Mouse (Mus musculus): Measurements from ENCODE around the gene Mobp. TPM values are rescaled to one million over a fixed set of nuclear protein-coding genes. Genes with fewer than 3 reads are reported as not detected.
A peak's percentile ranks its signal among the peaks of the same experiment; 100 is the strongest.

The Mobp gene
- polyA plus RNA-seq, 1 experiment from 2014 or later, result 0.18 TPM

DNA sequence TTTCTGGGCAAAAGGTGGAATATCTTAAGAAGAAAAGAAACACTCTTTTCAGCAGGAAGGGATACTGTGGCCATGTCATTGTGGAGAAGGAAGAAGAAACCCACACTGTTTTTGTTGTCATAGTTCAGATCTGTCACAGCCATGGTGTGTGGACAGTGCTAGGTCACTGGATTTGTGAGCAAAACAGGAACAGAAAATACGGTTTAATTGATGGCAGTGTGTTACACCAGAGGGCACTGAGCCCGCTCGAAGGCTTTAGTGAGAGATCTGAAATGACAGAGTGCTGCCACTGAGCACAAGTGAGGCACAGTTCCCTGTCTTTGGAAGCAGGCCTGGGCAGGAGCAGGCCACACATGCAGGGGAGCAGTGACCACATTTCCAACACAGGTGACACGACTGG is 31.3 kb upstream of the Mobp start:
- Histone ChIP-seq H3K27ac (replicated peaks) (no peak overlapping the region), H3K36me3 (peaks cover 57% of the 10 kb centered on the region), H3K4me2 (no peak overlapping the region), H3K27me3 (replicated peaks) (no peaks in the 10 kb centered on the region), H3K9me3 (replicated peaks) (no peaks in the 10 kb centered on the region), H3K4me3 (replicated peaks) (no peak overlapping the region), H3K4me1 (no peaks in the 10 kb centered on the region), H3K9ac (replicated peaks) (no peak overlapping the region)
- WGBS, result 92% methylated on average over 4 of the region's 4 CpGs
- ATAC-seq (ENCODE audit: low FRiP score), result no peak

DNA sequence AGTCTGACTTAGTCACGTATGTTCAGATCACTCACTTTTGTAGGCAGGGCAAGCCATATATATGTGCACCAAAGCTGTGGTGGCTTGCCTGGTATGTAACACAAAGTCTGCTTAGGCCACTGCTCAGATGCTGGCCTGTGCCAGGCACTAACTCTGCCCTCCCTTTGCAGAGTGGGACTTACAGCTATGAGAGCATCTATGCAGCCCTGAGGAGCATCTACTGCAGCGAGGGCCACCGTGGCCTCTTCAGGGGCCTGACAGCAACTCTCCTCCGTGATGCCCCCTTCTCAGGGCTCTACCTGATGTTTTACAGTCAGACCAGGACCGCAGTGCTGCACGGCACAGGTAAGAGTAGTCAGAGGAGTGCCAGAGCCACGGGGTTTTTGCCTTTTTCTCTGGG is 29.0 kb upstream of the Mobp start:
- ATAC-seq (ENCODE audit: low FRiP score), result no peak
- no peak overlapping the region for H3K4me2 ChIP-seq

DNA sequence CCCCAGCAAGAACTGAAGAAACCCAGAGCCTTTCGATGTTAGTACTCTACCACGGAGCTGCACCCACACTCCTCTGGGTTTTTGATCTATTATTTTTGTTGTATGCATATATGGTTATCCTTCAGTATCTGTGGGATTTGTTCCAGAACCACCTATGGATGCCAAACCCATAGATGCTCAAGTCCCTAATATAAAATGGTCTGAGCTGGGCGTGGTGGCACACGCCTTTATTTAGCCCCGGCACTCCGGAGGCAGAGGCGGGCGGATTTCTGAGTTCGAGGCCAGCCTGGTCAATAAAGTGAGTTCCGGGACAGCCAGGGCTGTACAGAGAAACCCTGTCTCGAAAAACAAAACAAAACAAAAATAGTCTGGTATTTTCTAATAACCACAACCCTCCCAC is 22.6 kb upstream of the Mobp start:
- no peaks in the 10 kb centered on the region for H3K27me3 ChIP-seq (replicated peaks)
- H3K4me2 ChIP-seq, result peak overlapping the region; percentile 65
- peak overlapping the region; percentile 100 for H3K4me3 ChIP-seq (replicated peaks)
- H3K4me1 ChIP-seq, result peaks cover 20% of the 10 kb centered on the region
- H3K36me3 ChIP-seq, result peaks cover 50% of the 10 kb centered on the region
- WGBS, result 59% methylated on average over 11 of the region's 11 CpGs
- peak overlapping the region; percentile 87 for H3K27ac ChIP-seq (replicated peaks)
- ATAC-seq (ENCODE audit: low FRiP score), result peak; percentile 19
- peak overlapping the region; percentile 50; the same call in 1 of the 2 replicates for H3K9ac ChIP-seq (replicated peaks)
- no peaks in the 10 kb centered on the region for H3K9me3 ChIP-seq (replicated peaks)

More for the DNA sequence above, 29.0 kb upstream of the Mobp start:
- no peak overlapping the region for H3K9ac ChIP-seq (replicated peaks)
- no peak overlapping the region for H3K27ac ChIP-seq (replicated peaks)
- 95% methylated on average over 7 of the region's 7 CpGs for WGBS
- H3K27me3 ChIP-seq (replicated peaks), result no peaks in the 10 kb centered on the region
- H3K36me3 ChIP-seq, result peaks cover 69% of the 10 kb centered on the region
- H3K4me1 ChIP-seq, result no peaks in the 10 kb centered on the region
- H3K4me3 ChIP-seq (replicated peaks), result no peak overlapping the region
- no peaks in the 10 kb centered on the region for H3K9me3 ChIP-seq (replicated peaks)

DNA sequence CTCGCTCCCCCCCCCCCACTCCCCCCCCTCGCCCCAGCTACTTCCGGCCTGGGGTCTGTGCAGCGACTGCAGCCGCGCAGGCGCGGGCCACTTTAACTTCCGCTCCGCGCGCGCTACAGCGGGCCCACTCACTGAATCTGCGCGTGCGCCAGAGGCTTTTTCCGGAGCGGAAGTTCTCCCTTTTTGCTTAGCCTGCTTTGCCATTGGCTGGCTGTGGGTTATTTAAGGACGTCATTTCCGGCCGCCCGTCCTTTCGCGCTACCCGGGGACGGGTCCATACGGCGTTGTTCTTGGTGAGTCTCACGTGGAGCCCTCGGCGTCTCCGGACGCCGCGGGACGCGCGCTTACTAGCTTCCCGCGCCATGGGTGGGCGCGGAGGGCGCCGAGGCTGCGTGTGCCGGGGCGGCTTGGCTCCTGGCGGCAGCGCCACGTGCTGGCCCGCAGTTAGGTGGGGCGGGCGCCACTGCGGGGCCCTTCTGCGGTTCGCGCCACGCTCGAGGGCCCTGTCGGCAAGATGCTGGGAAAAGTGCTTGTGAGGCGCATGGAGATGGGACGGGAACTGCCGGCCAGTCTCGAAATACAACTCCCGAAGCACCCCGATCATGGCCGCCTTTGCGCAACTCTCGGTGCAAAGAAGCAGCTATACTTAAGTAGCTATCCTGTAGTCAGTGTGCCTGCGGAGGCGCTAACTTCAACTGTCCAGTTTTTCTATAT is 21.8 kb upstream of the Mobp start, which contains the start of gene Rpsa:
Gene Rpsa (plus strand): TSS at position 152 of the 714 bp plus-strand sequence.
- Histone ChIP-seq H3K9ac (replicated peaks) (peak within 1 kb of the TSS; percentile 98), H3K4me3 (replicated peaks) (peak within 1 kb of the TSS; percentile 100), H3K9me3 (replicated peaks) (no peaks in the 10 kb centered on the region), H3K36me3 (peaks cover 53% of the 10 kb centered on the region), H3K27ac (replicated peaks) (peak within 1 kb of the TSS; percentile 88), H3K4me1 (peaks cover 20% of the 10 kb centered on the region), H3K27me3 (replicated peaks) (no peaks in the 10 kb centered on the region), H3K4me2 (peak within 1 kb of the TSS; percentile 85)
- ATAC-seq (ENCODE audit: low FRiP score), result peak; percentile 96
- WGBS, result under 1% methylated on average over 66 of the region's 72 CpGs

DNA sequence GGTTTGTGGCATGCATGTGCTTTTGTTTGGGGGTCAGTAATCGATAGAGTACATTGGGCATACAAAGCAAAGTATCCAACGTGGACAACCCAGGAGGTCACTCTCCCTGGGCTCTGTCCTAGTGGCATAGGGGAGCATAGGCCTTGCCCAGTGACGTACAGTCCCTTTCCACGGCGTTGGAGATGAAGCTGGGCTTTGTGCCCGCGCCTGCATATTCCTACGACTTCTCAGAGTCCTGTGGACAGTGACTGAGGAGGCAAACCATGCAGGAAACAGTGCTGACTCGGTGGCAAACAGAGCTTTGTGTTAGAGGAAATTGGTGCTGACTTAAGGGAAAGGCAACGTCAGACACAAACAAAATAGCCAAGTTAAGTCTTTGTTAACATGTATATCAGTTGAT is 20.2 kb upstream of the Mobp start:
- peak overlapping the region; percentile 85 for H3K4me2 ChIP-seq
- no peak overlapping the region for H3K27ac ChIP-seq (replicated peaks)
- peaks cover 43% of the 10 kb centered on the region for H3K36me3 ChIP-seq
- H3K9ac ChIP-seq (replicated peaks), result peak overlapping the region; percentile 98; the same call in 1 of the 2 replicates
- 75% methylated on average over 10 of the region's 10 CpGs for WGBS
- peaks cover 20% of the 10 kb centered on the region for H3K4me1 ChIP-seq
- H3K9me3 ChIP-seq (replicated peaks), result no peaks in the 10 kb centered on the region
- no peak for ATAC-seq (ENCODE audit: low FRiP score)
- no peaks in the 10 kb centered on the region for H3K27me3 ChIP-seq (replicated peaks)
- H3K4me3 ChIP-seq (replicated peaks), result peak overlapping the region; percentile 100

DNA sequence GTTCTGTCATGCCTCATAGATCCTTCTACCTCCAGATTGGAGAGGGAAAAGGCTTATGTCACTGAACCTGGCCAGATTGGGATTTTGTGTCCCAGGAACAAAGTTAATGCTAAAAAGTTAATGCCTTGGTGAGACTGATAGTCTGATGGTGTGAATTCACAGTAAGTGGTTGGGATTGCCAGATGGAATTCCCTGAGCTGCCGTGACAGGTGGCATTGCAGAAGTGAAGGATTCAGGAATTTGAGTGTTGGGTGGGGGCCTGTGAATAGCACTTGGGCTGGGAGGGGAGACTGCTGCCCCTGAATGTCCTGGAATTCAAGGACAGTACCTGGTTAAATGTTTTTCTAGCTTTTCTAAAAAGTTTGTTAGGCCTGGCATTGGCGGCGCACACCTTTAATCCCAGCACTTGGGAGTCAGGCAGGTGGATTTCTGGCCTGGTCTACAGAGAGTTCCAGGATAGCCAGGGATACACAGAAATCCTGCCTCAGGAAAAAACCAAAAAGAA is 17.7 kb upstream of the Mobp start:
- Histone ChIP-seq H3K4me1 (peaks cover 19% of the 10 kb centered on the region), H3K4me2 (no peak overlapping the region), H3K27me3 (replicated peaks) (no peaks in the 10 kb centered on the region), H3K9me3 (replicated peaks) (no peaks in the 10 kb centered on the region), H3K27ac (replicated peaks) (no peak overlapping the region), H3K4me3 (replicated peaks) (no peak overlapping the region), H3K9ac (replicated peaks) (no peak overlapping the region), H3K36me3 (peaks cover 42% of the 10 kb centered on the region)
- WGBS, result 90% methylated on average over 3 of the region's 3 CpGs
- ATAC-seq (ENCODE audit: low FRiP score), result no peak

DNA sequence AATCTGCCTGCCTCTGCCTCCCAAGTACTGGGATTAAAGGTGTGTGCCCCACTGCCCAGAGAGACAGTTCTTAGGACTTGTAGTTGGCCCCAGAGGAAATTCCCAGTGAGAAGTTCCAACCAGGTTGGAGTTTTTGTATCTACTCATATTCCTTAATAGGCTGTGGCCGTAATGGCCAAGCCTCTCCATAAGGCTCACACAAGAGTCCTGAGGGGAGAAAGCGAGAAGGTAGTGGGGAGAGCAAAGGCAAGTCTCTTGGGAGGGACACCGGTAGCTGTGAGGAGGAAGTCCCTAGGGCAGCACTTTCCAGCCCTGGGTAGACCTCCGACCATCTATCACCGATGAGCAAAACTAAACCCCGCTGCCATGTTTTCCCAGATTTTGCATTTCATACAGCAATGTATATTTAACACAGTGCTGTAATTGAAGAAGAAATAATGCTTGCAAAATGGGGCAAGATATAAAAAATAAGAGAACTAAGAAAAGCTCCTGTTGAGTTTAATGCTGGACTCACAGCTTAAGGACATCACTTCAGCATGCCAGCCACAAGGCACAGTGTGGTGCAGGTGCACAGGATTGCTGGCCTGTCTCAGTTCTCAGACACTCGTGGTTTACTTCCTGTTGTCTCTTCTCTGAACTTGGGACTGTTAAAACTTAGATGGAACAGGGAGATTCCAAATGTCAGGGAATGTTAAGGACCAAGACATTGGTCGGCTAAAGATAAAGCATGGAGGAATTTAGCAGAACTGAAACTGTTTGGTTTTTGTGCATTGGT is 16.3 kb upstream of the Mobp start:
- Histone ChIP-seq H3K27ac (replicated peaks) (no peak overlapping the region), H3K9ac (replicated peaks) (no peak overlapping the region), H3K36me3 (peaks cover 42% of the 10 kb centered on the region), H3K4me2 (no peak overlapping the region), H3K27me3 (replicated peaks) (no peaks in the 10 kb centered on the region), H3K4me3 (replicated peaks) (no peak overlapping the region), H3K4me1 (peaks cover 16% of the 10 kb centered on the region), H3K9me3 (replicated peaks) (no peaks in the 10 kb centered on the region)
- ATAC-seq (ENCODE audit: low FRiP score), result no peak
- WGBS, result 44% methylated on average over 8 of the region's 8 CpGs

DNA sequence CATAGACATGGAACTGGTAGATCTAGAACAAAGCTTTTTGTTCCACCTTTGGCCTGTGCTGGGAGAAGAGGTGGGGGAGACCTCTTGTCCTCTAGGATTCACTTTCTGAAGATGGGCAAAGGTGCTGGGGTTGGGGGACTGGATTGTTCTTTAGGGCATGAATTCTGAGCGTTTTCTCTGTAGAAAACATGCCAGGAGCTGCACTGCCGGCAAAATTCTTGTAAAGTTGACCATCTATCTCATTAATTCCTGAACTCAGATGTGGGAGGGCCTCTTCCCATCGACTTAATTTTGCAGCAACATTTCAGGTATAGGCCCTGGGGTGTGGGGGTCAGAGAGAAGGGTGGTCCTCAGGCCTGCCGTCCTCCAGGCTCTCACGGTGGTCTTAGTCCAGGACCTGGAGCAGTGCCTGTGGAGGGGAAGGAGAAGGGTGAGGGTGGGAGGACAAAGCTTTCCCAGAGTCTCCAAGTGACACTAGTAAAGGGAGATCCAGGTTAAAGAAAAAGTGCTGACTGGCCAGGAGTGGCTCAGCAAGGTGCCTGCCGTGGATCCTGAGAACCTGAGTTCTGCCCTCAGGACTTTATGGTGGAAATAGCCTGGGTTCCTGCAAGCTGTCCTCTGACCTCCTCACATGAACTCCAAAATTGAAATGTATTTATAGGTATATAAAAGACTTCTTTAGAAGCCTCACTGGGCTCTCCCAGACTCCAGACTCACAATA is 15.6 kb upstream of the Mobp start:
- Histone ChIP-seq H3K4me1 (peaks cover 8% of the 10 kb centered on the region), H3K4me2 (no peak overlapping the region), H3K4me3 (replicated peaks) (no peak overlapping the region), H3K27ac (replicated peaks) (no peak overlapping the region), H3K36me3 (peaks cover 39% of the 10 kb centered on the region), H3K27me3 (replicated peaks) (no peaks in the 10 kb centered on the region), H3K9ac (replicated peaks) (no peak overlapping the region), H3K9me3 (replicated peaks) (no peaks in the 10 kb centered on the region)
- 64% methylated on average over 6 of the region's 6 CpGs for WGBS
- no peak for ATAC-seq (ENCODE audit: low FRiP score)

DNA sequence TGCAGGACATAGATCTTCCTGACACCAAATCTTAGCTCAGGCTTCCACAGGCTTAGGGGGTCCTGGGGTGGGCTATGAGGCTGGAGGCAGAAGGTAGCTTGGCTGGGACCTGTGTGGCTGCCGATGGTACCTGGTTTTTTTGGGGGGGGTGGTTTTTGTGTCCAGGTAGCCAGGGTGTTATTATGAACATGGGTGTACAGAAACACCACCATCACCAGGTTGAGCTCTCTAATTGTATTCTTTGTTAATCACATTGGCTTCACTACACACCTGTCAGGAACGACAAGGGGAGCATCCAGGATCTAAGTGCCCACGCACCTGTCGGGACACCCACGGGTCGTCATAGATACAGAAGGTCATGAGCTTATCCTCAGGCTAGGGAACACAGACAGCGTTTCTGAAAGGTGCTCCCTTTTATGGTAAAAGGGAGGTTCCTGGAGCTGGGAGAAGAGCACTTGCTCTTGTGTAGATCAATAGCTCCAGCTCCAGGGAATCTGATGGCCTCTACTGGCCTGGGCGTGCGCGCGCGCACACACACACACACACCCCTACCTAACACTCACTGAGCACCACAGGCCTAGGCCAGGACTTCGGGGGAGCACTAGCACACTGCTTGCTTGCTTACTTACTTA is 14.9 kb upstream of the Mobp start:
- H3K9ac ChIP-seq (replicated peaks), result no peak overlapping the region
- H3K4me2 ChIP-seq, result no peak overlapping the region
- ATAC-seq (ENCODE audit: low FRiP score), result no peak
- WGBS, result 86% methylated on average over 13 of the region's 13 CpGs
- H3K4me3 ChIP-seq (replicated peaks), result no peak overlapping the region
- peaks cover 32% of the 10 kb centered on the region for H3K36me3 ChIP-seq
- H3K27ac ChIP-seq (replicated peaks), result no peak overlapping the region
- no peaks in the 10 kb centered on the region for H3K27me3 ChIP-seq (replicated peaks)
- H3K4me1 ChIP-seq, result peaks cover under 1% of the 10 kb centered on the region
- H3K9me3 ChIP-seq (replicated peaks), result no peaks in the 10 kb centered on the region

DNA sequence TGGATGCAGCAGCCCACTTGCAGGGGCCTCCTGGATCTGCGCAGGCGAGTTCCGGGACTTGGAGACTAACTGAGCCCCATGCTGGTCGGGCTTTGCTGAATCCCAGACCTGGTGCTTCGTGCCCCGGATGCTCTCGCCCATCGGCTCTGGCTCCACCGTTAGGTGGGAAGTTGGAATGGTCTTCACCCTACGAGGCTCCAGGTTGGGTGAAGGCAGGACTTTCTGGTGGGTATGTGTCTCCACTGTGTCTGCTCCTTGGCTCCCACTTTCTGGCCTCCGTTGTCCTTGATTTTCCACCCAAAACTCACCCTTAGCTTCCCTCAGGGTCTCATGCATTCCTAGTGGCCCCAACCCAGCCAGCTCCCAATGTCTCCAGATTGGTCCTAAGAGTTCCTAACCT is 14.1 kb upstream of the Mobp start:
- H3K9me3 ChIP-seq (replicated peaks), result no peaks in the 10 kb centered on the region
- no peak overlapping the region for H3K27ac ChIP-seq (replicated peaks)
- ATAC-seq (ENCODE audit: low FRiP score), result no peak
- WGBS, result 93% methylated on average over 11 of the region's 11 CpGs
- peaks cover 27% of the 10 kb centered on the region for H3K36me3 ChIP-seq
- H3K9ac ChIP-seq (replicated peaks), result no peak overlapping the region
- no peaks in the 10 kb centered on the region for H3K4me1 ChIP-seq
- H3K4me2 ChIP-seq, result no peak overlapping the region
- no peak overlapping the region for H3K4me3 ChIP-seq (replicated peaks)
- H3K27me3 ChIP-seq (replicated peaks), result no peaks in the 10 kb centered on the region

DNA sequence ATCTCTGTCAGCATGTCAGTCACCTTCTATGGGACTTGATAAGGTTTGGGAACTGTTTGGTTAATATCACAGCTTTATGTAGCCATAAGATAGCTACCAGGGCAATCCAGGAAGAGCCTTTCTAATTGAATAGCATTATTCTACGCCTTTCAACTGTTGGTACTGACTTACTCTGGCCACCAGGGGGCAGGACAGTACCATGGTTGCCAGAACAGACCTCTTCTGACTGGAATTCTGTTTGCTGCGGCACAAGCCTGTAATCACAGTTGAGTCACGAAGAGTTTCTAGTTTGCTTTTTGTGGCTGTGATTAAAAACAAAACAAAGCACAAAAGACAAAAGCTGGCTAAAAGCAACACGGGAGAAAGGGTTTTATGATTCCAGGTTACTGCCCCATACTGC is 8.9 kb upstream of the Mobp start:
- no peaks in the 10 kb centered on the region for H3K27me3 ChIP-seq (replicated peaks)
- H3K27ac ChIP-seq (replicated peaks), result no peak overlapping the region
- no peak overlapping the region for H3K4me3 ChIP-seq (replicated peaks)
- H3K36me3 ChIP-seq, result no peaks in the 10 kb centered on the region
- no peak overlapping the region for H3K9ac ChIP-seq (replicated peaks)
- H3K4me2 ChIP-seq, result no peak overlapping the region
- H3K4me1 ChIP-seq, result no peaks in the 10 kb centered on the region
- no peaks in the 10 kb centered on the region for H3K9me3 ChIP-seq (replicated peaks)
- ATAC-seq (ENCODE audit: low FRiP score), result peak; percentile 65; the same call in 1 of the 2 replicates
- 11% methylated on average over 4 of the region's 4 CpGs for WGBS

Measured in neural tube, embryonic 15.5 days (tissue).